Mouse (Mus musculus): Measurements from ENCODE around the gene Cpa1. TPM values are rescaled to one million over a fixed set of nuclear protein-coding genes. Genes with fewer than 3 reads are reported as not detected.
A peak's percentile ranks its signal among the peaks of the same experiment; 100 is the strongest.

The Cpa1 gene
- polyA plus RNA-seq, 2 experiments = 1.3 to 1.4 TPM

- ATAC-seq (ENCODE audit: low FRiP score, low read depth) (no peak), DNase-seq (ENCODE audit: low spot score) (no peak)
- Histone ChIP-seq H3K9ac (ENCODE audit: low read depth, low read length, severe bottlenecking) (no peak overlapping the region), H3K4me3 (replicated peaks; ENCODE audit: low read length) (no peak overlapping the region), H3K9me3 (ENCODE audit: control insufficient read depth, low read length) (no peaks in the 10 kb centered on the region), H3K27ac (replicated peaks; ENCODE audit: low read depth, low read length) (peak overlapping the region; percentile 97; the same call in 1 of the 2 replicates), H3K27me3 (ENCODE audit: control insufficient read depth, insufficient read depth, low read length) (no peaks in the 10 kb centered on the region), H3K4me1 (ENCODE audit: control insufficient read depth, insufficient read depth, low read length) (peaks cover 64% of the 10 kb centered on the region), H3K4me2 (replicated peaks; ENCODE audit: low read depth, low read length, severe bottlenecking) (no peak overlapping the region), H3K36me3 (ENCODE audit: control insufficient read depth, insufficient read depth, low read length) (no peaks in the 10 kb centered on the region)
- no peak for TF ChIP-seq POLR2A (IDR thresholded peaks at IDR 0.05; ENCODE audit: borderline replicate concordance, extremely low read depth, insufficient read depth, insufficient read length)
- WGBS = 65% methylated on average over 6 of the region's 6 CpGs
Measured at GRCm38 (mm10) chr6:30676506-30676905, 37.5 kb downstream of the Cpa1 start.

GRCm38 (mm10) chr6:30677591-30677990 is 38.6 kb downstream of the Cpa1 start:
- Histone ChIP-seq H3K27me3 (ENCODE audit: control insufficient read depth, insufficient read depth, low read length) (no peaks in the 10 kb centered on the region), H3K36me3 (ENCODE audit: control insufficient read depth, insufficient read depth, low read length) (no peaks in the 10 kb centered on the region), H3K4me2 (replicated peaks; ENCODE audit: low read depth, low read length, severe bottlenecking) (no peak overlapping the region), H3K4me3 (replicated peaks; ENCODE audit: low read length) (no peak overlapping the region), H3K27ac (replicated peaks; ENCODE audit: low read depth, low read length) (0 out of 2 replicates have a peak overlapping the region, but pooled peaks have one; percentile 45), H3K4me1 (ENCODE audit: control insufficient read depth, insufficient read depth, low read length) (peaks cover 67% of the 10 kb centered on the region), H3K9me3 (ENCODE audit: control insufficient read depth, low read length) (no peaks in the 10 kb centered on the region), H3K9ac (ENCODE audit: low read depth, low read length, severe bottlenecking) (no peak overlapping the region)
- TF ChIP-seq POLR2A (IDR thresholded peaks at IDR 0.05; ENCODE audit: borderline replicate concordance, extremely low read depth, insufficient read depth, insufficient read length) = no peak
- ATAC-seq (ENCODE audit: low FRiP score, low read depth) = no peak
- DNase-seq (ENCODE audit: low spot score) = no peak
- WGBS = 78% methylated on average over 9 of the region's 9 CpGs

GRCm38 (mm10) chr6:30678482-30678881 is 39.5 kb downstream of the Cpa1 start:
- peak overlapping the region; percentile 70 for H3K27ac ChIP-seq (replicated peaks; ENCODE audit: low read depth, low read length)
- no peak overlapping the region for H3K4me3 ChIP-seq (replicated peaks; ENCODE audit: low read length)
- H3K36me3 ChIP-seq (ENCODE audit: control insufficient read depth, insufficient read depth, low read length) = no peaks in the 10 kb centered on the region
- H3K9me3 ChIP-seq (ENCODE audit: control insufficient read depth, low read length) = no peaks in the 10 kb centered on the region
- ATAC-seq (ENCODE audit: low FRiP score, low read depth) = no peak
- H3K9ac ChIP-seq (ENCODE audit: low read depth, low read length, severe bottlenecking) = no peak overlapping the region
- H3K4me1 ChIP-seq (ENCODE audit: control insufficient read depth, insufficient read depth, low read length) = peaks cover 67% of the 10 kb centered on the region
- 71% methylated on average over 6 of the region's 6 CpGs for WGBS
- no peak overlapping the region for H3K4me2 ChIP-seq (replicated peaks; ENCODE audit: low read depth, low read length, severe bottlenecking)
- TF ChIP-seq POLR2A (IDR thresholded peaks at IDR 0.05; ENCODE audit: borderline replicate concordance, extremely low read depth, insufficient read depth, insufficient read length) = no peak
- H3K27me3 ChIP-seq (ENCODE audit: control insufficient read depth, insufficient read depth, low read length) = no peaks in the 10 kb centered on the region
- DNase-seq (ENCODE audit: low spot score) = no peak

GRCm38 (mm10) chr6:30679567-30679966 is 40.5 kb downstream of the Cpa1 start:
- Histone ChIP-seq H3K4me3 (replicated peaks; ENCODE audit: low read length) (no peak overlapping the region), H3K27ac (replicated peaks; ENCODE audit: low read depth, low read length) (peak overlapping the region; percentile 43; the same call in 1 of the 2 replicates), H3K27me3 (ENCODE audit: control insufficient read depth, insufficient read depth, low read length) (no peaks in the 10 kb centered on the region), H3K9me3 (ENCODE audit: control insufficient read depth, low read length) (no peaks in the 10 kb centered on the region), H3K9ac (ENCODE audit: low read depth, low read length, severe bottlenecking) (no peak overlapping the region), H3K4me1 (ENCODE audit: control insufficient read depth, insufficient read depth, low read length) (peaks cover 56% of the 10 kb centered on the region), H3K4me2 (replicated peaks; ENCODE audit: low read depth, low read length, severe bottlenecking) (no peak overlapping the region), H3K36me3 (ENCODE audit: control insufficient read depth, insufficient read depth, low read length) (no peaks in the 10 kb centered on the region)
- 74% methylated on average over 5 of the region's 5 CpGs for WGBS
- TF ChIP-seq POLR2A (IDR thresholded peaks at IDR 0.05; ENCODE audit: borderline replicate concordance, extremely low read depth, insufficient read depth, insufficient read length) = no peak
- ATAC-seq (ENCODE audit: low FRiP score, low read depth) = no peak
- no peak for DNase-seq (ENCODE audit: low spot score)

GRCm38 (mm10) chr6:30680442-30680841 is 41.4 kb downstream of the Cpa1 start:
- Histone ChIP-seq H3K9me3 (ENCODE audit: control insufficient read depth, low read length) (no peaks in the 10 kb centered on the region), H3K27ac (replicated peaks; ENCODE audit: low read depth, low read length) (peak overlapping the region; percentile 70), H3K4me1 (ENCODE audit: control insufficient read depth, insufficient read depth, low read length) (peaks cover 50% of the 10 kb centered on the region), H3K9ac (ENCODE audit: low read depth, low read length, severe bottlenecking) (no peak overlapping the region), H3K4me2 (replicated peaks; ENCODE audit: low read depth, low read length, severe bottlenecking) (no peak overlapping the region), H3K36me3 (ENCODE audit: control insufficient read depth, insufficient read depth, low read length) (no peaks in the 10 kb centered on the region), H3K4me3 (replicated peaks; ENCODE audit: low read length) (no peak overlapping the region), H3K27me3 (ENCODE audit: control insufficient read depth, insufficient read depth, low read length) (no peaks in the 10 kb centered on the region)
- 37% methylated on average over 7 of the region's 7 CpGs for WGBS
- DNase-seq (ENCODE audit: low spot score) (peak; percentile 75), ATAC-seq (ENCODE audit: low FRiP score, low read depth) (peak; percentile 47; the same call in 1 of the 2 replicates)
- no peak for TF ChIP-seq POLR2A (IDR thresholded peaks at IDR 0.05; ENCODE audit: borderline replicate concordance, extremely low read depth, insufficient read depth, insufficient read length)
